Mouse (Mus musculus) spleen, postnatal 36 days (tissue): ENCODE measurements around the gene Gm20388.

ENCODE experiments used
- DNase-seq, 2 experiments: peaks; one replicate each; pipeline ENCODE4 v3.0.0; 2022; ENCODE audit warnings: low spot score in 2 of 2, mixed read lengths in 1 of 2

Gene Gm20388

DNA sequence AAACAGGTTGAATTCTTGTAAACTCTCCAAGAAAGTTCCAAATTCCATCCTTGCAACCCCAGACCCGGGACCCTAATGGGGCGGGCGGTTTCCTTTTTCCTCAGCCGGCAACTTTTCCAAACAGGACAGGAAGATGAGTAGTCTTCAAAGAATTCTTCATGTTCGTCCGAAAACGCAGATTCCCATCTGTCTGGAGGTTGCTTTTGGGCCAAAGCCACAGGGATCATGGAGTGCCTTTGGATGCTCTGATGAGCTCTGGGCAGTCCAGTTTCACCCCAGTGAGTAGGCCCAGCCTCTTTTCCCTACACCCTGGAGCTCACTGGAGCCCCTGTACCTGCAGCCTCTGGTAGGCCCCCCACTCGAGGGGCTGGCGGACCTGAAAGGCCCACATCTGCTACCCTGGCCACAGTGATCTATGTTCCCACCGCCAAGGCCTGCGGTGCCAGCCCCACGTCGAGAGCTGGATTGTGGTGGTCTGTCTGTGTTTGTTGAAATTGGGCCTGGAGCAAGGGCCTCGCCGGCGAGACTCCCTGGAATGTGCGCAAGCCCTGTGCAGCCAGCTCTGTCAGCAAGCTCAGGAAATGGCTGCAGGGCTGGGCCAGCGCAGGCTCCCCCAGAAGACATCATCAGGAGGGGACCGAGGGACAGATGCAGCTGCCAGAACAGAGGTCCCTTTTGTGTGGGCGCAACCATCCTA lies 1567.4 kb downstream of the Gm20388 start:
- DNase-seq, result no peak

DNA sequence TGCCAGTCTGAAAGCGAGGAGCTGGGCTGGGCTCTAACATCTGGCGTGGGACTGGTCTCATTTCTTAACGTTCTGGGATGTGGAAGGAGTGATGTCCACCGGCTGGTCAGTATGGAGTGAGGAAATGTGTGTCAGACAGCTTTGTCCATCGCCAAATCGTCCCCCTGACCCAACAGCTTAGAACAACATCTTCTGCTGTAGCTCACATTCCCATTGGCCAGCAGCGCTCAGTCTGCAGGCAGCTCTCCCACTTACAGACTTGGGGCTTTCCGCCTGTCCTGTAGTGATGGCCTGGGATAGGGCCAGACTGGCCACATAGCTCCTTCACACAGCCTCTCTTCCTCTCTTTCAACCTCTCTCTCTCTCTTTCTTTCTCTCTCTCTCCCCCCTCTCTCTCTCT lies 1568.5 kb downstream of the Gm20388 start:
- DNase-seq, result no peak

DNA sequence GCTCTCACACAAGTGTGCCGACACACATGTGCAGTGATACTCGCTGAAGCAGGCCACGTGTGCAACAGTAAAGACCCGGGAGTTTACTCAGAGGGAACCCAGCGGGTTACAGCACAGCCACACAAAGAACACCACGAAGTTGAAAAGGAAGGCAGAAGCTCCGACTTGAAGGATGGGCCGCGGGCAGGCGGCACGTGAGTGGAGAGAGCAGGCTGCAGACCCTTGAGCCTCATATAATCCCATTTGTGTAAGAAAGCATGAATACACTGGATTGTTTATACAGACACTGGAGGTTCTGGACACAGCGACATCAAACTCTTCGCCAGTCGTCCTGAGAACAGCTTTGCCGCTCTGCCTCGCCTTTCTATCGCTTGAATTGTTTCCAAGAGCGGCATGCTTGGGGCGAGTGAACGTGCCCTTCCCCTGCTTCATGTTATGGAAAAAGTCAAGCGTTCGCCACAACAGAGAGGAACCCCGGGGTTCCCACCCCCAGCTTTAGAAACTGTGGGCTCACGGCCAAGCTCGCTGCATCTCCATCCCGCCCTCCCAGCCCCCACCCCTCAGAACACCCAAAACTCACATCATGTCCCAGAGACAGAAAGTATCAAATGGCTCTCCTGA lies 1569.9 kb downstream of the Gm20388 start:
- DNase-seq, result no peak

DNA sequence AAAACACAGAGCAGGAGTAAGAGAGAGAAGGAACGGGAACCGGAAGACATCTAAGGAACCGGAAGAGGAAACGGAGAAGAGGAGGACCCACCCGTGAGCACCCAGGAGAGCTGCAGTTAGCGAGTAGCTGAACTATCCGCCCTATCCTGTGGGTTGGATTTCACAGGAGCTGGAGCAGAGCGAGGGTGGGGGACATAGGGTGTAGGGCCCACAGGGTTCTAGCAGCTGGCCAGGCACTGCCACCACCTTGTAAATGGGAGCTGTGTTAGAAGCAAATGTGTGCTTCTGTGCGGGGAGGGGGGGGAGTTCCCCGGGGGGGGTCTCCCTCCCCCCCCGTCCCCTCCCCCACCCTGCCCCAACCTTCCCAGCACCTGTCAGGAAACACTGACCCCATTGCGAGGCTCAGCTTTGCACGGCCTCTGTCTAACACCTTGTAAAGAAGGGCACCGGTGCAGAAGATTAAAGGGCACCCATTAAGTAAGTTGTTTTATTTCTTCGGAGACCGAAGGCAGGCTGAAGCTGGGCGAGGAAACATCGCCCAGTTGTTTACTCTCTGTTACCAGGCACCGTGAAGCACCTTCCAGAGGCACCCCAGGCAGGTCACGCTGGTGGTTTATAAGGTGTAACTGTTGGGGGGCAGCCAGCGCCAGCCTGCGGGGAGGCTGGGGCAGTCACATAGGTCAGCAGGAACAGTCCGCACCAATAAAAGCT lies 1573.6 kb downstream of the Gm20388 start:
- no peak for DNase-seq

DNA sequence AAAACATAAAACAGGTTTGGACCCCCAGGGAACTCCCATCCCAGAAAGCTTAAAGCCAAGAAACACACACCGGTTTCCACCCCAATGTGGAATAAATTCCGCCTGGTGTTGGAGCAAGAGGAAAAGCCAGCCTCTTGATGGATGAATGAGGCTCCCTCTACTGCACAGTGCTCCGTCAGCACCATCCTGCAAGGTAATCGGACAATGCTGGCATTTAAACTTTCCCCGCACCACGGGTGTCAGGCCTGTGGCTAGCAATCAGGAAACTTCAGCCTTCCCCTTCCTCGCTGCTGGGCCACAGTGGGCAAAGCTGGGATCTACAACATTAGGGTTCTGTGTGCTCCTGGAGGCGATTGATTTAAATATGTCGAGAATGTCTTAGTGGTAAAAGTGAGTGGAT lies 1581.0 kb downstream of the Gm20388 start:
- no peak for DNase-seq

DNA sequence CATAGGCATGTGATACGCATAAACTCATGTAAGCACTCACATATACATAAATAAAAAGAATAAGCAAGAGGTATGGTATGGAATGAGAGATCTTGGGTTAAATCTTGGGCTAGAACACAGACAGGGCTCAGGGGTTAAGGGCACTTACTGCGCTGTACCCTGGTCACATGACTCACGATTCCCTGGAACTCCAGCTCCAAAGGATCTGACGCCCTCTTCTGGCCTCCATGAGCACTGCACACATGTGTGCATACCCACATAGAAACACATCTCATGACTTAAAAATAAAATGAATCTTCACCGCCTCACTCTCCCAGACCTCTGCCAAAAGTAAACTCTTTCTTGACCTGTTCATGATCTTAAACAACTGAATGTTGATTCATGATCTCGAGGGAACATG lies 1587.0 kb downstream of the Gm20388 start:
- no peak for DNase-seq

DNA sequence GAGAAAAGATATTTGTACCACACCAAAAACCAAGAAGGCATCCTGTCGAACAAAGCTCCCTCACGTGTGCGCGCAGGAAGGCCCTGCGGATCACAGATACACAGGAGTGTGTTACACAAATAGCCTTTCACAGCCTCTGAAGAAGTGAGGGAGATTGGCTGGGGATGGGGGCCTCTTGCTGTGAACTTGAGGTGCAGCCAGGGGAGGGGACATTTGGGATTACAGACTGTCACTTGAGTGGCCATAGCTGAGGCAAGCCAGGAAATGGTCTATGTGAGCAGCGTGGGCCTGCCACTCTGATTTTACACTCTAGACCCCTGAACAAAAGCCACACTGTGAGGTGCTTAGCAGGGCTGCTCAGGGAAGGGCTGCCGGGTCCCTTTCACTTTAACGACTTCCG lies 1601.1 kb downstream of the Gm20388 start:
- DNase-seq, result no peak

DNA sequence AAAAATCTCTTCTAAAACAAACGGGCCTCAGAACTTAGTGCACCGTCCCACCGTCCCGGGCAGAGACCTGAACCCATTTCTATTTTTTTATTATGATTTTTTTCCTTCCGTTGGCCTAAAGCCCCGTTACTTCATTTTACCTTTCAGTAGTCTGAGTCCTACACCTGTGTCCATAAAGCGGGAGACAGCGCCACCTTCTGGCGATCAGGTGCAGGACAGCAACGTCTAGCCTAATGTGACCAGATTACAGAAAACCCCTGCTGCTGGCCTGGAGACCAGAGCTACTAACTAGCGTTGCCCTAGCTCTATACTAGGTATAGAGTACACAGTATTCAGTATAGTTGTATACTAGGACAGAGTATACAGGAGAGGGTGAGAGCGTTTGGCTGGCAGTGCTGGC lies 1602.8 kb downstream of the Gm20388 start:
- peak; percentile 48 to 54 for DNase-seq

DNA sequence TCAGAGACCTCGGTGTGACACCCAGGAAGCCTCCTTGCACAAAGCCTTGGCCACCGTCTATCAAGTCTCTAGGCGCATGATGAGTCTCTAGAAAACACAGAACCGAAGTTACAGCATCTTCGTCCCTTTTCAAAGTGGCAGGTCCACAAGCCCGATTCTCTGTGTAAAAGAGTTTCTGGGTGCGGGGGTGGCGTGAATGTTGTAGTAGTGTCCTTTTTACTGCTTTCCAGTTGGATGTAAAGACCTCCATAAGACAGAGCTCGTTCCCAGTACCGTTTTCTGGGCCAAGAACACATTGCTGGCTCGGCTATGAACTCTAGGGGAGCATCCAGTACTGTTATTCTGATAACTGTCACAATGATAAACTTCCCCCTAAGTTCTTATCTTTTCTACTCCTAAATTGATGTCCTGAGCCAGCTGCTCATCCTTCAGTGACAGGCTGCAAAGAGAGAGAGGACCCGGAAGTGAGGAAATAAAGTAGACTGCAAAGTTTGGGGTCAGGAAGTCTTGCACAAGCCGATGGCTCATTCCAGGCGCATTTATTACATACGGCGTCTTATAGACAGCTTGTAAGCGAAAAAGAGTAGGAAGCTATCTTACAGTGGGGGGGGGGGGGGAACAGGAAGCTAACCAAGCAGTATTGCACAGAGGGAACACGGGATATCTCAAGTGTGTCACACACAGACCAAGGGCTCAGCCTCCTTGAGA lies 1614.6 kb downstream of the Gm20388 start:
- no peak for DNase-seq

DNA sequence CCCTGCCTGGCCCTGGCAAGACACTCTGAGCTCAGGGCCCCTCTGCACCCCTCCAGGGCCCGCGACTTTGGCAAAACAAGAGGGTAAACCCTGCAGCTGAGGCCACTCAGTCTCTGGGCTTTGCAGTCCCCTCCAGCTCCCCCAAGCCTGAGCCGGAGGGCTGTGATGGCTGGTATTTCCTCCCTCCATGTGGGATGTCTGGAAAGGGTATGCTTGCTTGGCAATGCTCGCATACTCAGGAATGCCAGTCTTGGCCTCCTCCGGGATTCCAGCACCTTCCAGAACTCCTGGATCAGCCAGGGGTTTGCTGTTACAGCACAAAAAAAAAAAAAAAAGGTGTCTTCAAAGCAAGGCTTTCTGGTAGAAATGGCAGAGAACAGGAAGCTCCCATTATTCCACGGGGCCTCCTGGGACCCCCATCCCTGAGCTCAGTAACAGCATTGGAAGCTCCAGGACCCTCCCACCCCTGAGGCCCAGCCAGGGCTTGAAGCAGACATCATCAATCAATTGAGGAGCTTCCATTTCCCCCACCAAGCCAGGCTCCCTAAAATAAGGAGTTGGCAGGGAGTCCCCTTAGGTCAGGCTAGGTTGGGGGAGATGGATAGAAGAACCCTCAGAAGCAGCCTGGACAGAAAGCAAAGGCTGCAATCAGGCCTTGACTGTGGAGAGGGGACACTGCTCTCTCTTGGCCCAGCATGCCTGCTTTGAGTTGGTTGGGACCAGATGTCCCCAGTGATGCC lies 1616.3 kb downstream of the Gm20388 start:
- DNase-seq, result no peak

DNA sequence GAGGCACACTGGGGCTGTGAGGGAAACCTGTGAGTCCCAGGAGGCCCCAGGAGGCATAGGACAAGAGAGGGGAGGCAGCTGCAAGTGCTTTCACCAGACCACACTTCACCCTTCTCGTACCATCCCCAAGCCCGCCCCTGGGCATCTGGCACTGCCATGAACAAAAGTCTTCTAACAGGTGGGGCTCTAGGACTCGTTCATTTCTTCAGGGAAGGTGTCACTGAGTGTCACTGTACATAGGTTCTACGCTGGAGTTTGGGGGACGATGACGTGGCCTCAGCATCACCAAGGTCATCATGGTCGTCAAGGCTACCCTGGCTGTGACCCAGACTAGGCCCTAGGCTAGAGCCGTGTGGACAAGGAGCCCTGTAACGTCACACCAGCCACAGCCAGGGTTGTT lies 1617.1 kb downstream of the Gm20388 start:
- DNase-seq, result no peak

DNA sequence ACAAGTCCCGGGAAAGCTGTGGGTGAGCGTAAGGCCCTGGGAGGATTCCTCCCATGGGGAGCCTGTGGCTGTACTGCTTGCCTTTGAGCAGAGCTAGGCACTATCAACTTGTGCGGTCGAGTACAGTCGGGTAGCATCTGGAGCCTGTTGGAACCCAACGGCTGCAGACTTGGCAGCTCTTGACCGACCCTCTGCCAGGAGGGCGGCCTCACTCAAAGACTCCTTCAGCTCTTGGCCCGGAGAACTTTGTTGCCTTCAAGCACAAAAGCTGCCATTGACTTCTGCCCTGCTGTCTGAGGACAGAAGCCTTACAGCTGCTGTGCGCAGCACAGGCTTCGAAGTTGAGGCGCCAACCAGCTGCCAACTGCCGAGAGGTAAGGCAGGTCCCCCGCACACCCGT lies 1618.1 kb downstream of the Gm20388 start:
- DNase-seq, result no peak

DNA sequence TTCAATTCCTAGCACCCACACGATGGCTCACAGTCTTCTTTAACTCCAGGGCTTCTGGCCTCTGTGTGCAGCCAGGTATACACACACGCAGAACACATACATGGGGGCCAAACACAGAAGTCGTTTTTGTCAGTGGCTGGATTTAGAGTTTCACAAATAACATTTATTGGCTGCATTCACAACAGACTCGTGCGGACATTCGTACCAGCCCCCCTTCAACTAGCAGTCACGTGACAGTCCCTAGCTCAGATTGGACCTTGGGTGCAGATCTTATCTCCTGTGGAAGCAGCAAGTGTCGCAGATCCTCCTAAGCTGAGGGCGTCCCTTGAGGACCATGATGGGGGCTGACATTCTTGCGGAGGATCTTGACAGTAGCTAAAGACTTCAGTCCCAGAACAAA lies 1620.0 kb downstream of the Gm20388 start:
- no peak for DNase-seq

DNA sequence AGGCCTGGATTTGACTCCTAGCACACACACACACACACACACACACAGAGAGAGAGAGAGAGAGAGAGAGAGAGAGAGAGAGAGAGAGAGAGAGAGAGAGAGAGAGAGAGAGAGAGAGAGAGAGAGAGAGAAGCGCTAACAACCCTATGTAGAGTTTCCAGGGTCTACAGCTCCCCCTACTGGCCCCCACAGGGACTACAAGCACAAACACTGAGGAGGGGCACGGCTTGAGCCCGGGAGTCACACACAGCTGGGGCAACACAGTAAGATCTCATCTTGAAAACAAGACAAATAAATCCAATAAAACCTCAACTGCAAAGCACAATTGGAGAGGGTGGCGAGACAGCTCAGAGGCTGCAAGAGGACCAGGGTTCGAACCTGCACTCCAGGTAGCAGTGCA lies 1621.7 kb downstream of the Gm20388 start:
- no peak for DNase-seq

DNA sequence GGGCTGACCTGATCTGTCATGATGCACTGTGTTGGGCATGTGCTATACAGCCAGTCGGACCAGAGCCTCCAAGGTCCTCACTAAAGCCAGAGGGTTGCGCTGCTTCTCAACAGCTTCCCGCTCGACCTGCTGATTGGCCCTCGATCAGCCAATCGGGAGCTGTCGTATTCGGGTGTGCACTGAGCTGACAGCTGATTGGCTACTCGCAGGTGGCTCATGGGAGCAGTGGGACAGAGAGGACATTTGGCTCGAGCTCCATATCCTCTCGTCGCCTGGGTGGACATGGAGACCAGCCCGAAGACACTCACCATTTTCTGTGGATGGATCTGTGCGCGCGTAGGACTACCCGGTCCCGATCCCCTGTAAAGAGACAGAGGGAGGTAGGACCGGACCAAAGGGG lies 1631.2 kb downstream of the Gm20388 start:
- DNase-seq, result no peak

DNA sequence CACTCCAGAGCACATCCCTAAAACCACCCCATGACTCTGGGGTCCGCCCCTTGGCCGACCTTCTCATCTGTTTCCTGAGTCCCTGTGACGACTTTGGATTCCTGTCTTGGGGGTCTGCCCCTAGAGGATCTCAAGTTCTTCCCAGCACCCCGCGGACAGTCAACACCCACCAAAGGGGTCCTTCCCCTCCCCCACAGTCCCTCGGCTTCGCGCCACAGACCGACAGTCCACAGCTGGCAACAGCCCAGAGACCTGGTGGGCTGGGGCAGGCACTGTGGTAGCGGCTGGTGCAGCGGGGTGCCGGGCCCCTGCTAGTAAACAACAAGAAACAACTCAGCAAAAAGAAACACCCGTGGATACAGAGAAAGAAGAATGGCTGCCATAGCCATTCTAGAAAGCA lies 1632.3 kb downstream of the Gm20388 start:
- no peak for DNase-seq

DNA sequence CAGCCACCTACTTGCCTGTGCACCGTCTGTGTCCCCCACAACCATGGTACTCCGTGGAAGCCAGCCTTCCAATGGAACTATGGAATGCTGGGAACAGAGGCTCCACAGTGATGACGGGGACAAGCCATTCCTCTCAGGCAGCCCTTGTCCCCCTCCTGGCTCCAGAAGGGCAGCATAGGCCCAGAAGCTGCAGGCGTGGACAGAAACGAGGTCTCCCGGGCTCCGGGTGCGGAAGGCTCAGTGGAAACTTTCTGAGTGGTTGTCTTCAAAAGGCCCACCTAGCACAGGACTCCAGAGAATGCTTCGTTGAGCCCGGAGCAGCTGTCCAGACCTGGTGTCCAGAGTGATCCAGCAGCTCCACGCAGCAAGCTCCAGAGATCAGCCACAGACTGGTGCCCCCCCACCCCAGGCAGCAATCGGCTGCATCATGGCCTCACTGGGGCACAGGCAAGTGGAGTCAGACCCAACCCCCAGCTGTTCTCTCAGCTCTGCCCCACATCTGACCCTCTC lies 1633.7 kb downstream of the Gm20388 start, which contains the start of gene 1700018B08Rik:
Gene 1700018B08Rik (minus strand): TSS at position 45 of the 510 bp plus-strand sequence.
- no peak for DNase-seq

DNA sequence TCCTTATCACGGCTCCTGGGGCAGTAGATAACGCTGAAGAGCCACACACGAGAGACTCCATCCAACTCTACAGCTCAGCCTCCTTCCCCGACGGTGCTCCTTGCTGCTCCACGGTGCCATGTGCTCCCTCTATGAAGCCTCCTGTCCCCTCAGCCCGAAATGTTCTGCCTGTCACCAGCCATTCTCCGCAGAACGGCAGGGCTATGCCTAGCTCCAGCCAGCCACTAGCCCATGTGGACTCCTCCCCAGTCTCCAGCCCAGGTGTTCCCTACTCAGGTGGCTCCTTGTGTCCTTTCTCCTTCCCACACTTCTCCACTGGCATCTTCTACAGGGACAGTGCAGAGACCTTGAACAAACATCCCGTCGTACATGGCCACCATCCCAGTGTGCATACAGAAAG lies 1634.3 kb downstream of the Gm20388 start:
- no peak for DNase-seq

DNA sequence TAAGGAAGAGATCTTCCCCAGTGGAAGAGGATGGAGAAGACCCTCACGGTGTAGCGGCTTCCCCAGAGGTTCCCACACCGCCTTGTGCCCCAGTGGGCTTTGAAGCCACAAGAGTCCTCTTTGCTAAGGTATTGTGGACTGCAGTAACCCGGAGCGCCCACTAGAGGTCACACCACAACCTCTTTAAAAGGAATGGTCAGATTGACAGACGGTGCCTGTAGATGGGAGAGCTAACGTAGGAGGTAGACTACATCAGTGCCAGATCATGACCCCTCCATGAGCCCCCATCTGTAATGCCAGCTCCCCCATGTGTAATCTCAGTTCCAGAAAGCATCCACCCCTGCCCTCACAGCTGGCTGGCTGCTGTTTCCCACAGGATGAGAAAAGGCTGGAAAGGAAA lies 1636.5 kb downstream of the Gm20388 start:
- DNase-seq, result peak; percentile 45 to 66

DNA sequence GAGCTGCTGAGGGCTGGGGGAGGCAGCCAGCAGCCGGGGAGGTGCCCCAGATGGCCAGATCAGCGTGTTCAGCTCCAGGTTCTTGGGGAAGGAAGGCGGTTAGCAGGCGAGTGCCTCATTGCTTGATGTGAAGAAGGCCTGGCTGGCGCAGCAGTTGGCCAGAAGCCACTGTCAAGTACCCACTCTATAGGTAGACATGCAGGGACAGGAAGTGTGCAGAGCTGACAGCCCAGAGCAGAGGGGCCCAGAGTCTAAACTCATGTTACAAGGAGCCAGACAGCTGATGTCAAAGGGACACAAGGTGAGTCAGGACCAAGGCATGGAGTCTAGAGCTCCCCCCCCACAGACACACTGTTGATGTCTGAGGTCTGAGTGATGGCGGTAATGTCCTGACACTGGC lies 1639.4 kb downstream of the Gm20388 start:
- no peak for DNase-seq
